Mouse (Mus musculus) lung, adult 2 months (tissue): Measurements from ENCODE around the gene Gpc2.

ENCODE experiments used
- CTCF ChIP-seq: fragments of 200-500 bp; IDR thresholded peaks from 2 replicates; pipeline ENCODE4 v1.5.1; 2011; ENCODE audit warnings: mild to moderate bottlenecking, low read length, control low read depth; ENCODE audit not compliant: insufficient read depth
- POLR2A ChIP-seq: fragments of 200-500 bp; IDR thresholded peaks from 2 replicates; pipeline ENCODE4 v1.6.1; 2011; ENCODE audit warnings: low read depth, mild to moderate bottlenecking, control low read depth, low read length, borderline replicate concordance; ENCODE audit errors: extremely low read depth

DNA sequence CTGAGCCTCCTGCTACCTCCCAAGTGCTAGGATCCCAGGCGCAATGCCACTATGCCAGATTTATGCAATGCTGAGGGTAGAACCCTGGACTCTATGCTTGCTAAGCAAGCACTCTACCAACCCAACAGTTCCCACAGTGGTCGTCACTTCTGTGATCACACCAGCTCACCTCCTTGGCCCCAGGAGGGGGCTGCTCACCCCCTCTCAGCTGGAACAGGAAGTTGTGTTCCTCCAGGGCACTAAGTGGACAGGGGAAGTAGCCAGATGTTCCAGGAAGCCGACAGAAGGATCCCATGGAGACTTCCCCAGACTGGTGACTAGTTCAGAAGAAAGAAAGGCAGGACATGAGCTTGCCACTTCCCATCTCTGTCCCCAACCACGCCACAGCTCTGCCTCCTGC, 17.8 kb downstream of the Gpc2 start:
- TF ChIP-seq POLR2A, result no peak
- no peak for TF ChIP-seq CTCF
